10 mouse cellular contexts compared by ENCODE assay signal in the genomic region with DNA sequence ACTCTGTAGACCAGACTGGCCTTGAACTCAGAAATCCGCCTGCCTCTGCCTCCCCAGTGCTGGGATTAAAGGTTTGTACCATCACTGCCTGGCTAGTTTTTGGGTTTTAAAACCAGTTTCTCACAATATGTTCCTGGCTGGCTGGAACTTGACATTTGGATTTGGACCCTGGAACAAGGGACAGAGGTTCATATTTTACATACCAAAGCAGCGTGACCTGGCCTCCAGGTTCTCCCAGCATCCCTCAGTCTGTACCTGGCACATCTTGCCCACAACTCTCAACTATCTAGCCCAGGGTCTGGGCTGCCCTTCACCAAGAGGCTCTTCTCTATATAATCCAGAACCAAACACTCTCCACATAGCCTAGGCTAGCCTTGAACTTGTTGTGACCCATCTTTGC. TPM values are rescaled to one million over a fixed set of nuclear protein-coding genes. Genes with fewer than 3 reads are reported as not detected.
DNase-seq lines count a peak whose midpoint lies in the region; ATAC-seq and TF ChIP-seq lines count a peak whose summit lies in the region.
"Had no signal": no experiment of that assay in that cellular context is flagged by ENCODE, and none has a peak within 500 bp of the region (broad histone marks: within the 10 kb centered on the region; RNA-seq: fewer than 3 reads in every experiment).

No protein-coding gene starts in this region.

- peaks cover 50% of the 10 kb centered on the region for H3K36me3 ChIP-seq in hindbrain, embryonic 10.5 days
- no peaks in the 10 kb centered on the region for H3K36me3 ChIP-seq in hindbrain, embryonic 11.5 days (ENCODE audit: control insufficient read depth, insufficient read depth, low read length)
- peaks cover 11% of the 10 kb centered on the region; the same call in 1 of the 2 replicates for H3K36me3 ChIP-seq in midbrain, embryonic 14.5 days (ENCODE audit: control insufficient read depth, insufficient read depth, low read length)
- H3K36me3 ChIP-seq in midbrain, postnatal 0 days (ENCODE audit: insufficient read depth, low read length), result 0 out of 2 replicates have a peak, but pooled peaks cover 2% of the 10 kb centered on the region
- H3K36me3 ChIP-seq in hindbrain, embryonic 16.5 days (ENCODE audit: control insufficient read depth, insufficient read depth, low read length), result no peaks in the 10 kb centered on the region
- H3K36me3 ChIP-seq in liver, postnatal 0 days (replicated peaks; ENCODE audit: insufficient read depth, low read length), result peaks cover 3% of the 10 kb centered on the region; the same call in 1 of the 2 replicates

- peaks cover 83% of the 10 kb centered on the region for H3K4me1 ChIP-seq in hindbrain, embryonic 10.5 days (replicated peaks)
- 0 out of 2 replicates have a peak, but pooled peaks cover 5% of the 10 kb centered on the region for H3K4me1 ChIP-seq in hindbrain, embryonic 11.5 days (replicated peaks; ENCODE audit: control insufficient read depth, insufficient read depth, low read length)
- H3K4me1 ChIP-seq in midbrain, embryonic 14.5 days (ENCODE audit: control insufficient read depth, insufficient read depth, low read length), result peaks cover 30% of the 10 kb centered on the region
- H3K4me1 ChIP-seq in midbrain, postnatal 0 days (ENCODE audit: insufficient read depth, low read length), result peaks cover 20% of the 10 kb centered on the region; the same call in 1 of the 2 replicates
- peaks cover 46% of the 10 kb centered on the region for H3K4me1 ChIP-seq in hindbrain, embryonic 16.5 days (ENCODE audit: control insufficient read depth, insufficient read depth, low read depth, low read length)
- peaks cover 47% of the 10 kb centered on the region for H3K4me1 ChIP-seq in liver, postnatal 0 days (ENCODE audit: insufficient read depth)

- peak overlapping the region; percentile 70; the same call in 1 of the 2 replicates for H3K4me3 ChIP-seq in hindbrain, embryonic 10.5 days
- no peak overlapping the region for H3K4me3 ChIP-seq in hindbrain, embryonic 11.5 days (ENCODE audit: low read depth, low read length)
- no peak overlapping the region for H3K4me3 ChIP-seq in midbrain, embryonic 14.5 days (replicated peaks; ENCODE audit: low read depth, low read length)
- no peak overlapping the region for H3K4me3 ChIP-seq in midbrain, postnatal 0 days (ENCODE audit: low read depth, low read length)
- no peak overlapping the region for H3K4me3 ChIP-seq in hindbrain, embryonic 16.5 days (ENCODE audit: low read length)
- H3K4me3 ChIP-seq in liver, postnatal 0 days (ENCODE audit: low read depth, low read length), result no peak overlapping the region

- no peak for TF ChIP-seq CTCF in midbrain, postnatal 0 days (IDR thresholded peaks at IDR 0.05)
- TF ChIP-seq CTCF in liver, postnatal 0 days (IDR thresholded peaks at IDR 0.05; ENCODE audit: low read depth), result no peak

- no peak for ATAC-seq in hindbrain, embryonic 11.5 days (ENCODE audit: low FRiP score)
- no peak for ATAC-seq in midbrain, embryonic 14.5 days (ENCODE audit: low FRiP score, low TSS enrichment)
- ATAC-seq in midbrain, postnatal 0 days (ENCODE audit: low FRiP score), result no peak
- ATAC-seq in hindbrain, embryonic 16.5 days, result no peak
- no peak for ATAC-seq in liver, postnatal 0 days

- H3K9me3 ChIP-seq in hindbrain, embryonic 10.5 days, result no peaks in the 10 kb centered on the region
- H3K9me3 ChIP-seq in hindbrain, embryonic 11.5 days (ENCODE audit: control insufficient read depth, low read length), result no peaks in the 10 kb centered on the region
- no peaks in the 10 kb centered on the region for H3K9me3 ChIP-seq in midbrain, embryonic 14.5 days (ENCODE audit: control insufficient read depth, low read length)
- no peaks in the 10 kb centered on the region for H3K9me3 ChIP-seq in midbrain, postnatal 0 days (ENCODE audit: low read length)
- H3K9me3 ChIP-seq in hindbrain, embryonic 16.5 days (ENCODE audit: control insufficient read depth, low read length), result no peaks in the 10 kb centered on the region
- no peaks in the 10 kb centered on the region for H3K9me3 ChIP-seq in liver, postnatal 0 days (ENCODE audit: low read length)

- 97% methylated on average over 2 of the region's 2 CpGs for WGBS in hindbrain, embryonic 10.5 days
- WGBS in hindbrain, embryonic 11.5 days, result 91% methylated on average over 2 of the region's 2 CpGs
- 98% methylated on average over 2 of the region's 2 CpGs for WGBS in midbrain, embryonic 14.5 days
- 90% methylated on average over 2 of the region's 2 CpGs for whole genome bisulfite sequencing in midbrain, postnatal 0 days
- WGBS in hindbrain, embryonic 16.5 days, result 96% methylated on average over 2 of the region's 2 CpGs
- WGBS in liver, postnatal 0 days (ENCODE audit: insufficient replicate concordance), result 81% methylated on average over 2 of the region's 2 CpGs

- no peak for DNase-seq in hindbrain, embryonic 10.5 days (ENCODE audit: low spot score)
- DNase-seq in hindbrain, embryonic 11.5 days (ENCODE audit: low spot score), result no peak
- no peak for DNase-seq in midbrain, embryonic 14.5 days
- DNase-seq in midbrain, postnatal 0 days (ENCODE audit: low spot score), result no peak
- no peak for DNase-seq in liver, postnatal 0 days
- DNase-seq in left cerebral cortex, postnatal 36 days (ENCODE audit: low spot score in 2 of 2), result no peak
- DNase-seq in layer of hippocampus, postnatal 25 days (ENCODE audit: extremely low spot score in 1 of 2, low spot score in 1 of 2), result no peak
- DNase-seq: retina, postnatal 1 day had no signal

- TF ChIP-seq EP300 in liver, postnatal 0 days (IDR thresholded peaks at IDR 0.05; ENCODE audit: low read depth), result no peak

- intact Hi-C loops in left cerebral cortex, postnatal 36 days (cut with DNase I), result loop anchor here (5.0 kb wide), 1 partner anchor 273 kb away; a partner anchor contains a TSS

- no peak overlapping the region for H3K4me2 ChIP-seq in hindbrain, embryonic 11.5 days (replicated peaks; ENCODE audit: low read depth, low read length)
- H3K4me2 ChIP-seq in midbrain, embryonic 14.5 days (ENCODE audit: low read length), result peak overlapping the region; percentile 96; the same call in 1 of the 2 replicates
- H3K4me2 ChIP-seq in midbrain, postnatal 0 days (ENCODE audit: low read depth, low read length, poor library complexity, severe bottlenecking), result no peak overlapping the region
- H3K4me2 ChIP-seq in hindbrain, embryonic 16.5 days (ENCODE audit: low read length), result 0 out of 2 replicates have a peak overlapping the region, but pooled peaks have one; percentile 6
- H3K4me2 ChIP-seq in liver, postnatal 0 days (ENCODE audit: low read depth, low read length), result 0 out of 2 replicates have a peak overlapping the region, but pooled peaks have one; percentile 89

- no peaks in the 10 kb centered on the region for H3K27me3 ChIP-seq in hindbrain, embryonic 10.5 days (ENCODE audit: insufficient read depth, poor library complexity, severe bottlenecking)
- H3K27me3 ChIP-seq in hindbrain, embryonic 11.5 days (ENCODE audit: control insufficient read depth, insufficient read depth, low read length), result no peaks in the 10 kb centered on the region
- no peaks in the 10 kb centered on the region for H3K27me3 ChIP-seq in midbrain, embryonic 14.5 days (ENCODE audit: control insufficient read depth, insufficient read depth, low read length)
- no peaks in the 10 kb centered on the region for H3K27me3 ChIP-seq in midbrain, postnatal 0 days (ENCODE audit: insufficient read depth, low read length)
- no peaks in the 10 kb centered on the region for H3K27me3 ChIP-seq in hindbrain, embryonic 16.5 days (replicated peaks; ENCODE audit: control insufficient read depth, insufficient read depth, low read length)
- no peaks in the 10 kb centered on the region for H3K27me3 ChIP-seq in liver, postnatal 0 days (ENCODE audit: insufficient read depth, low read length)

- H3K9ac ChIP-seq in hindbrain, embryonic 11.5 days (ENCODE audit: low read depth, low read length), result no peak overlapping the region
- no peak overlapping the region for H3K9ac ChIP-seq in midbrain, embryonic 14.5 days (replicated peaks; ENCODE audit: low read length)
- H3K9ac ChIP-seq in midbrain, postnatal 0 days (replicated peaks; ENCODE audit: low read length, poor library complexity, severe bottlenecking), result no peak overlapping the region
- no peak overlapping the region for H3K9ac ChIP-seq in hindbrain, embryonic 16.5 days (ENCODE audit: low read depth, low read length)
- no peak overlapping the region for H3K9ac ChIP-seq in liver, postnatal 0 days (replicated peaks)

- H3K27ac ChIP-seq in hindbrain, embryonic 10.5 days, result no peak overlapping the region
- H3K27ac ChIP-seq in hindbrain, embryonic 11.5 days (ENCODE audit: low read depth, low read length), result no peak overlapping the region
- H3K27ac ChIP-seq in midbrain, embryonic 14.5 days (replicated peaks; ENCODE audit: low read depth, low read length), result no peak overlapping the region
- no peak overlapping the region for H3K27ac ChIP-seq in midbrain, postnatal 0 days (ENCODE audit: low read depth, low read length)
- H3K27ac ChIP-seq in hindbrain, embryonic 16.5 days (ENCODE audit: low read depth, low read length), result no peak overlapping the region
- no peak overlapping the region for H3K27ac ChIP-seq in liver, postnatal 0 days (ENCODE audit: low read depth)

RNA-seq across cellular contexts. Expression of a gene that starts 2.1 kb away (rescaled TPM):
- polyA plus RNA-seq in hindbrain, embryonic 10.5 days (2016; fragmentation: Nextera tagmentation; extraction: Ambion mirVana), result 4.7 and 4.8 TPM in 2 replicates
- 4.2 and 4.3 TPM in 2 replicates for polyA plus RNA-seq in hindbrain, embryonic 11.5 days (2014; fragmentation: Nextera tagmentation; extraction: Ambion mirVana)
- 5.1 TPM in 2 replicates for polyA plus RNA-seq in midbrain, embryonic 14.5 days (2014; fragmentation: Nextera tagmentation; extraction: Ambion mirVana)
- total RNA-seq in midbrain, postnatal 0 days (2014; rRNA removed), result not detected in 2 replicates
- 4.4 and 4.6 TPM in 2 replicates for polyA plus RNA-seq in midbrain, postnatal 0 days (2015; fragmentation: Nextera tagmentation; extraction: Ambion mirVana)
- polyA plus RNA-seq in hindbrain, embryonic 16.5 days (2015; fragmentation: Nextera tagmentation; extraction: Ambion mirVana), result 3.5 and 3.7 TPM in 2 replicates
- 1.3 and 1.7 TPM in 2 replicates for polyA plus RNA-seq in liver, postnatal 0 days (2015; fragmentation: Nextera tagmentation; extraction: Ambion mirVana)
- total RNA-seq in left cerebral cortex, postnatal 36 days (2021), result under 1 TPM in 1 of 2 experiments, not detected in 1; 0.32 TPM
- under 1 TPM; 0.27 to 0.28 TPM for total RNA-seq in layer of hippocampus, postnatal 25 days (2021)

RNA-seq across cellular contexts. Expression of a gene that starts 2.5 kb away (rescaled TPM):
- 166 and 177 TPM in 2 replicates for polyA plus RNA-seq in hindbrain, embryonic 10.5 days (2016; fragmentation: Nextera tagmentation; extraction: Ambion mirVana)
- 169 and 174 TPM in 2 replicates for polyA plus RNA-seq in hindbrain, embryonic 11.5 days (2014; fragmentation: Nextera tagmentation; extraction: Ambion mirVana)
- 170 and 211 TPM in 2 replicates for polyA plus RNA-seq in midbrain, embryonic 14.5 days (2014; fragmentation: Nextera tagmentation; extraction: Ambion mirVana)
- total RNA-seq in midbrain, postnatal 0 days (2014; rRNA removed), result 55.6 and 86.8 TPM in 2 replicates
- polyA plus RNA-seq in midbrain, postnatal 0 days (2015; fragmentation: Nextera tagmentation; extraction: Ambion mirVana), result 239 and 243 TPM in 2 replicates
- polyA plus RNA-seq in hindbrain, embryonic 16.5 days (2015; fragmentation: Nextera tagmentation; extraction: Ambion mirVana), result 191 and 216 TPM in 2 replicates
- polyA plus RNA-seq in liver, postnatal 0 days (2015; fragmentation: Nextera tagmentation; extraction: Ambion mirVana), result 152 TPM in 2 replicates
- 100 to 1,000 TPM; 144 to 161 TPM for total RNA-seq in left cerebral cortex, postnatal 36 days (2021)
- total RNA-seq in layer of hippocampus, postnatal 25 days (2021), result 100 to 1,000 TPM; 159 to 174 TPM

RNA-seq across cellular contexts. Expression of a gene that starts 2.6 kb away (rescaled TPM):
- polyA plus RNA-seq in hindbrain, embryonic 10.5 days (2016; fragmentation: Nextera tagmentation; extraction: Ambion mirVana), result 4.9 and 7.3 TPM in 2 replicates
- polyA plus RNA-seq in hindbrain, embryonic 11.5 days (2014; fragmentation: Nextera tagmentation; extraction: Ambion mirVana), result 4.6 and 6.1 TPM in 2 replicates
- polyA plus RNA-seq in midbrain, embryonic 14.5 days (2014; fragmentation: Nextera tagmentation; extraction: Ambion mirVana), result 8.4 and 11.9 TPM in 2 replicates
- 7.6 and 8.0 TPM in 2 replicates for total RNA-seq in midbrain, postnatal 0 days (2014; rRNA removed)
- 13.4 and 15.4 TPM in 2 replicates for polyA plus RNA-seq in midbrain, postnatal 0 days (2015; fragmentation: Nextera tagmentation; extraction: Ambion mirVana)
- polyA plus RNA-seq in hindbrain, embryonic 16.5 days (2015; fragmentation: Nextera tagmentation; extraction: Ambion mirVana), result 13.6 and 14.3 TPM in 2 replicates
- 0.72 and 0.89 TPM in 2 replicates for polyA plus RNA-seq in liver, postnatal 0 days (2015; fragmentation: Nextera tagmentation; extraction: Ambion mirVana)
- 10 to 100 TPM; 23.7 to 31.3 TPM for total RNA-seq in left cerebral cortex, postnatal 36 days (2021)
- 10 to 100 TPM; 29.0 to 37.5 TPM for total RNA-seq in layer of hippocampus, postnatal 25 days (2021)
- total RNA-seq: hematopoietic stem cell, adult 5-6 weeks had no signal

RNA-seq across cellular contexts. Expression of a gene that starts 12.4 kb away (rescaled TPM):
- 0.44 and 0.47 TPM in 2 replicates for polyA plus RNA-seq in hindbrain, embryonic 10.5 days (2016; fragmentation: Nextera tagmentation; extraction: Ambion mirVana)
- 0.50 and 0.73 TPM in 2 replicates for polyA plus RNA-seq in hindbrain, embryonic 11.5 days (2014; fragmentation: Nextera tagmentation; extraction: Ambion mirVana)
- polyA plus RNA-seq in midbrain, embryonic 14.5 days (2014; fragmentation: Nextera tagmentation; extraction: Ambion mirVana), result 3.1 and 4.6 TPM in 2 replicates
- total RNA-seq in midbrain, postnatal 0 days (2014; rRNA removed), result 12.0 and 14.9 TPM in 2 replicates
- polyA plus RNA-seq in midbrain, postnatal 0 days (2015; fragmentation: Nextera tagmentation; extraction: Ambion mirVana), result 7.5 and 8.0 TPM in 2 replicates
- 6.6 and 7.0 TPM in 2 replicates for polyA plus RNA-seq in hindbrain, embryonic 16.5 days (2015; fragmentation: Nextera tagmentation; extraction: Ambion mirVana)
- 0.02 TPM in 1 of 2 replicates, not detected in the other for polyA plus RNA-seq in liver, postnatal 0 days (2015; fragmentation: Nextera tagmentation; extraction: Ambion mirVana)
- 1 to 10 TPM in 1 of 2 experiments, under 1 TPM in 1; 0.91 to 1.0 TPM for total RNA-seq in left cerebral cortex, postnatal 36 days (2021)
- 1 to 10 TPM in 1 of 2 experiments, under 1 TPM in 1; 0.89 to 1.3 TPM for total RNA-seq in layer of hippocampus, postnatal 25 days (2021)
- total RNA-seq: hematopoietic stem cell, adult 5-6 weeks had no signal

Comparison
In these comparisons a context has a peak if more than half of its experiments do, and no peak if none do; other contexts are left out.
1. H3K4me2 ChIP-seq: peak in midbrain, embryonic 14.5 days (single experiment), hindbrain, embryonic 16.5 days (single experiment) and liver, postnatal 0 days (single experiment); none in hindbrain, embryonic 11.5 days (single experiment) and midbrain, postnatal 0 days (single experiment).